Mouse (Mus musculus): ENCODE measurements around the gene 4930562C15Rik. TPM values are rescaled to one million over a fixed set of nuclear protein-coding genes. Genes with fewer than 3 reads are reported as not detected.

4930562C15Rik gene
- total RNA-seq (2023): not detected

DNA sequence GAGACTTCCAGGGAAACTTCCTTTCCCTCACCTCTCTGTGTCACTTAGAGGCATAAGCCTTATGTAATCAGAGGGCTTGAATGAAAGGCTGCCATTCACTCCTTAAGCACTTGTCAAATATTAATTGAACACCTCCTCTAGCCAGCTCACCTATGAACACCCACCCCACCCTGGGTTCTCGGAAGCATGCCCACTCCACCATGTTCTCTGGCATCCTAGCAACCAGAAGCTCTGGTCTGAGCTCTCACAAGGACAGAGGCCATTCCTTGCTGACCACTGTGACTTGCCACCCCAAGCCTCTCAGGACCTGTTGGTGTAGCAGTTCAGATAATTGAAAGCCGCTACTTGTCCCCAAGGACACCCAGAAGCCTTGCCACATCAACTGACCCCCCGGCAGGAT is at the start of gene 4930562C15Rik:
Gene 4930562C15Rik (plus strand): TSS at position 226 of the 400 bp plus-strand sequence.

GRCm38 (mm10) chr16:4789810-4790559 is 45.2 kb upstream of the 4930562C15Rik start, which contains the start of gene Cdip1:
Gene Cdip1 (minus strand): TSS chr16:4790292.

DNA sequence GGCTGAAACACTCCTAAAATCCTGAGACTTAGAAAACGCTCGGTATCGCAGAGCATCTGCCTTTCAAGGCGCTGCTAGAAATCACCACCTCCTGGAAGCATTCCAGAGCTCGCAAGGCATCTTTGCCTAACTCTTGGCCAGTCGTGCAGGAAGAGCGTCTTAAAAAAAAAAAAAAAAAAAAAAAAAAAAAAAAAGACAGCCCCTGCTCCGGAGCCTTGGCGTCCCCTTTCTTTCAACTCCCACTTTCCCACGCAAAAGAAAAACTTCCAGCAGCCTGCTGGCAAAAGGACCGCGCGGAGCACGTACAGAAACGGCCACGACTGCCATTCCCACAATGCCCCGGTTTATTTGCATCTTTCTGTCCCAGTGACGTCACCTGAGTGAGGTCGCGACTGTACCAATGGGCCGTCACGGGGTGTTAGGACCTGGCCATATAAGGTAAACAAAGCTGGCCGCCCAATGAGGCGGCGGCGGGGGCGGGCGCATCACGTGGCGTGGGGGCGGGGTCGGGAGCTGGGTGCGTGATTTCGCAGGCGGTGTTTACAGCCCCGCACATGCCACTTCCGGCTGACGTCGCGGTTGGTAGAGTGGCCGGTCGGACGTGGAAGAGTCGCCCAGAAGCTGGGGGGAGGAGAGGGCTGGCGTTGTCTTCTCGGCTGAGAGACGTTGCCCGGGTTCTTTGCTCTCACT is 45.1 kb downstream of the 4930562C15Rik start, which contains the start of gene Ubald1:
Gene Ubald1 (minus strand): TSS at position 180 of the 690 bp plus-strand sequence.

GRCm38 (mm10) chr16:4885760-4886689 is 50.8 kb downstream of the 4930562C15Rik start, which contains the start of gene Mgrn1:
Gene Mgrn1 (plus strand): TSS chr16:4886249.

Other genes starting within 250 kb of the 4930562C15Rik start
- gene Glis2, start 240.7 kb upstream of the 4930562C15Rik start, total RNA-seq (2023): not detected
- gene Pam16, start 210.4 kb upstream of the 4930562C15Rik start, total RNA-seq (2023): 10 to 100 TPM; 31.4 to 60.2 TPM
- under 1 TPM; 0.32 to 0.33 TPM for gene Vasn, start 195.5 kb upstream of the 4930562C15Rik start, total RNA-seq (2023)
- gene Dnaja3, start 195.4 kb upstream of the 4930562C15Rik start, total RNA-seq (2023): 10 to 100 TPM; 36.5 to 39.7 TPM
- 100 to 1,000 TPM; 236 to 237 TPM for gene Coro7, start 155.6 kb upstream of the 4930562C15Rik start, total RNA-seq (2023)
- gene Nmral1, start 116.1 kb upstream of the 4930562C15Rik start, total RNA-seq (2023): 10 to 100 TPM in 1 of 2 experiments, 1 to 10 TPM in 1; 9.2 to 14.8 TPM
- gene Hmox2, start 109.1 kb upstream of the 4930562C15Rik start, total RNA-seq (2023): 10 to 100 TPM; 54.1 to 58.2 TPM
- gene Cdip1, start 45.1 kb upstream of the 4930562C15Rik start, total RNA-seq (2023): 10 to 100 TPM; 57.1 to 65.3 TPM
- gene Ubald1, start 44.9 kb downstream of the 4930562C15Rik start, total RNA-seq (2023): 100 to 1,000 TPM; 161 to 185 TPM
- gene Mgrn1, start 50.8 kb downstream of the 4930562C15Rik start, total RNA-seq (2023): 100 to 1,000 TPM; 161 to 170 TPM
- 10 to 100 TPM; 48.0 to 66.5 TPM for gene Nudt16l1, start 103.3 kb downstream of the 4930562C15Rik start, total RNA-seq (2023)
- 10 to 100 TPM; 97.4 to 99.5 TPM for gene Anks3, start 128.8 kb downstream of the 4930562C15Rik start, total RNA-seq (2023)
- gene Sept12, start 162.4 kb downstream of the 4930562C15Rik start, total RNA-seq (2023): not detected
- gene Smim22, start 171.9 kb downstream of the 4930562C15Rik start, total RNA-seq (2023): not detected
- gene Rogdi, start 178.1 kb downstream of the 4930562C15Rik start, total RNA-seq (2023): 100 to 1,000 TPM; 112 to 123 TPM
- gene Glyr1, start 214.4 kb downstream of the 4930562C15Rik start, total RNA-seq (2023): 100 to 1,000 TPM; 147 to 159 TPM
- gene Ubn1, start 214.6 kb downstream of the 4930562C15Rik start, total RNA-seq (2023): 10 to 100 TPM; 77.1 to 82.6 TPM

Measured in B cell, adult 67 days (primary cell).